Mouse (Mus musculus): ENCODE data around the gene Txndc5. TPM values are rescaled to one million over a fixed set of nuclear protein-coding genes. Genes with fewer than 3 reads are reported as not detected.

Txndc5 gene
- 39.1 and 45.0 TPM in 2 replicates for polyA plus RNA-seq (2012; rRNA removed)

DNA sequence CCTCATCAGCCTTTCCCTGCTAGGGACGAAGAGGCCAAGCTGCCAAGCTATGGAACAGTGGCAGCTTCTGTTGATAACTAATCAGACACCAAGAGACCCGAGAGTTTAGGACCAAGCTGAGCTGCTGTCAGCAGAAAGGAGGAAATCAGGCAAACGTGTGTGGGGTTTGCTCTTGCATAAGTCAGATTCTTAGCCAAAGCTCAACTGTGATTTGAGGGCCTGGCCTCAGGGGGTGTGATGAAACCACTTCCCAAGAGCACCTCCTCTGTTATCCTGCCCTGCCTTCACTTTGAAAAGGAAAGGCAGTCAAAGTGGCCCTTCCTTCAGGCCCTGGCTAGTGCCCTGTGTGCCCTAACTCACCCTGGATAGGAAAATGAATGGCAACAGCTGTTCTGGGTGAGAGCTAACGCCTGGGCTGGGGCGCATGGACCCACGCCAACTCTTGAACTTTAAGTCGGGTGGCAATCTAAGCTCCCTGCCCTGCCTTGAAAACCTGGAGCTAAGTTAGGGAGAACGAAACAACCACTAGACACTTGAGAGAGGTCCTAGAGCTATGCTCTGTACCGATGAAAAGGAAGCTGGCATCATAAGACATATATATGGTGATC, at the start of gene Txndc5:
Gene Txndc5 (minus strand): TSS at position 138 of the 608 bp plus-strand sequence.

Other genes with a start within 250 kb of the Txndc5 start
- 12.0 and 12.1 TPM in 2 replicates for gene Bmp6, start 183.7 kb downstream of the Txndc5 start, polyA plus RNA-seq (2012; rRNA removed)
- gene Bloc1s5, start 106.3 kb upstream of the Txndc5 start, polyA plus RNA-seq (2012; rRNA removed): 7.9 and 8.5 TPM in 2 replicates
- gene Eef1e1, start 130.2 kb upstream of the Txndc5 start, polyA plus RNA-seq (2012; rRNA removed): 52.1 and 52.6 TPM in 2 replicates

Measured in central nervous system, embryonic 18 days (tissue).